Comparison of ENCODE assay signal across 8 mouse cellular contexts in the genomic region with DNA sequence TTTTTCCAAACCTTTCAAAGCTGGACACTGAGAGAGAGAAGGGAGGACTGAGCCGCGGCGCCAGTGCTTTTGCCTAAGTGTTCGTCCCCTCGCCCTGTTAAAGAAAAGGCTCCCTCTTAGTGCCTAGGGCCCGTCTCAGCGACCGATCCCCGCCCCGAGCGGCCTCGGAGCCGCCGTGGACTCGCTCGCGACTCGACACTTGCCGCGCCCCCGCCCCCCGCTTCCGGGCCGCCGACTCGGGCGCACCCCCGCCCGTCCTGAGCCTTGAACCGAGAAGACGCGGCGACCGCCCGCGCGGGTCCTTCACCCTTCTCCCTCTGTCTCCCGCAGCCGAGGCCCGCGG. TPM values are rescaled to one million over a fixed set of nuclear protein-coding genes. Genes with fewer than 3 reads are reported as not detected.
DNase-seq lines count a peak whose midpoint lies in the region; ATAC-seq and TF ChIP-seq lines count a peak whose summit lies in the region.

No protein-coding gene starts in this region.

- no peak for TF ChIP-seq POLR2A in heart, adult 2 months (IDR thresholded peaks at IDR 0.05; ENCODE audit: insufficient read depth, low read depth, low read length)

- under 1% methylated on average over 41 of the region's 41 CpGs for WGBS in heart, adult 2 months
- under 1% methylated on average over 40 of the region's 41 CpGs for WGBS in liver, embryonic 12.5 days (ENCODE audit: insufficient replicate concordance)

- H3K9ac ChIP-seq in heart, adult 2 months (ENCODE audit: low read depth, low read length), result peak overlapping the region; percentile 84
- H3K9ac ChIP-seq in liver, embryonic 12.5 days, result peak overlapping the region; percentile 96

- intact Hi-C loops in heart, adult 2 months (cut with DNase I), result loop anchor here (2.0 to 5.0 kb wide), 6 partner anchors 75 to 362 kb away; partner anchors contain the start of genes Krcc1, Reep1 and Rmnd5a
- intact Hi-C loops in left cerebral cortex, postnatal 25 days (cut with DNase I), result loop anchor here (2.0 to 5.0 kb wide), 4 partner anchors 76 to 362 kb away; partner anchors contain the start of gene Krcc1

- peaks cover 33% of the 10 kb centered on the region for H3K36me3 ChIP-seq in heart, adult 2 months (ENCODE audit: control insufficient read depth, insufficient read depth, low read length)
- H3K36me3 ChIP-seq in liver, embryonic 12.5 days, result peaks cover 27% of the 10 kb centered on the region

- no peak for TF ChIP-seq CTCF in heart, adult 2 months (IDR thresholded peaks at IDR 0.05)

- no peak for DNase-seq in heart, adult 2 months
- no peak for DNase-seq in heart, adult 9 months (ENCODE audit: low spot score in 2 of 2)
- DNase-seq in thymus, postnatal 4 days, result peak; percentile 94
- DNase-seq in thymus, adult 18-20 months, result no peak
- no peak for DNase-seq in urinary bladder, postnatal 10 days (ENCODE audit: low spot score)
- DNase-seq in cerebellum, adult 11-12 months, result no peak
- no peak for DNase-seq in left cerebral cortex, postnatal 25 days (ENCODE audit: low spot score in 2 of 2)

- no peak for ATAC-seq in liver, embryonic 12.5 days

- peak overlapping the region; percentile 86 for H3K4me2 ChIP-seq in liver, embryonic 12.5 days

- H3K4me1 ChIP-seq in heart, adult 2 months (ENCODE audit: control insufficient read depth, insufficient read depth, low read length), result peaks cover 8% of the 10 kb centered on the region
- peaks cover 28% of the 10 kb centered on the region for H3K4me1 ChIP-seq in liver, embryonic 12.5 days

- H3K27me3 ChIP-seq in heart, adult 2 months (ENCODE audit: control insufficient read depth, insufficient read depth, low read length), result no peaks in the 10 kb centered on the region
- H3K27me3 ChIP-seq in liver, embryonic 12.5 days (replicated peaks), result peaks cover 10% of the 10 kb centered on the region

- peak overlapping the region; percentile 85 for H3K4me3 ChIP-seq in heart, adult 2 months
- H3K4me3 ChIP-seq in liver, embryonic 12.5 days, result peak overlapping the region; percentile 88

- H3K79me2 ChIP-seq in heart, adult 2 months (replicated peaks; ENCODE audit: control insufficient read depth, insufficient read depth, low read length), result no peaks in the 10 kb centered on the region

- peak overlapping the region; percentile 90 for H3K27ac ChIP-seq in heart, adult 2 months
- peak overlapping the region; percentile 96 for H3K27ac ChIP-seq in liver, embryonic 12.5 days

- no peaks in the 10 kb centered on the region for H3K9me3 ChIP-seq in liver, embryonic 12.5 days (replicated peaks)

- no peak for TF ChIP-seq EP300 in heart, adult 2 months (IDR thresholded peaks at IDR 0.05; ENCODE audit: insufficient read depth, low read depth, low read length)

RNA-seq across cellular contexts. Expression of gene Kdm3a, which starts 0.3 kb away (rescaled TPM):
- 10 to 100 TPM; 17.7 to 18.2 TPM for total RNA-seq in heart, adult 2 months (2021)
- polyA plus RNA-seq in heart, adult 2 months (2012; rRNA removed), result 8.2 and 17.8 TPM in 2 replicates
- 22.6 and 24.5 TPM in 2 replicates for polyA plus RNA-seq in liver, embryonic 12.5 days (2016; fragmentation: Nextera tagmentation; extraction: Ambion mirVana)
- total RNA-seq in left cerebral cortex, postnatal 25 days (2021), result 10 to 100 TPM; 37.8 to 44.2 TPM
